Comparison of ENCODE assay signal across 8 mouse cellular contexts in the genomic region with DNA sequence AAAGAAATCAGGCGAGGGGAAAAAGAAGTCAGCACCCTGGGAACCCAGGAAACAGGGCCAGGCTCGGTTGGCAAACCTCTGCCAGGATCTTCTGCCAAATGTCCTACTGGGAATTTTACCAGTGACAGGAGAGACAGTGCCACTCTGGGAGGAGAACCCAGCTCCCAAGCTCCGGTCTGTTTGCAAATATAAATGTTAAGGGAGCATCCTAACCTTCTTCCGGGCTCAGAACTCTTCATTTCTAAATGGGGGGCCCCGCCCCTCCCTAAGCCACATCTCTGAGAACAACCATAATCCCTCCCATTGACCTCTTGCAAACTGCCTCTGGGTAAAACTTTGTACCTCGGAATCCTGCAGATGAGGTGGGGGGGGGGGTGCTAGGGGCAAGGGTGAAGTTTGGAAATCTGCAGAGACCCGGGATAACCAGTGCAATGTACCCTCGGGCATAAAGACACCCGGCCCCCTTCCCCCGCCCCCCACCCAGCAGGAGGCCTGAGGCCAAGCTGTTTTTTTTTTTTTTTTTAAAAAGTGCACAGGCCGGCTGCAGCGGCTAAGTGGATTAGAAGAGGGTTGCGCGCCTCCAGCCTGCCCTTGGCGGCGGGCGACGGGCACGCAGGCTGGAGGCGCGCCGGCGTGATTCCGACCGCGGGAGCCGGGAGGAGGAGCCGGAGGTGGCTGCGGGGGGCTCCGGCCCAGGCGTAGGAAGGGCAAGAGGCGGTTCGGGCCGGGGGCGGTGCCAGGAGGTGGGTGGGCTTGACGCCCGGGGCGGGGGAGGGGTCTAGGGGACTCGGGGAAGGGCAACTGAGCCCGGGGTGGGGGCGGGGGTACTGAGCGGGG. TPM values are rescaled to one million over a fixed set of nuclear protein-coding genes. Genes with fewer than 3 reads are reported as not detected.
A peak's percentile ranks its signal among the peaks of the same experiment; 100 is the strongest.
DNase-seq lines count a peak whose midpoint lies in the region; ATAC-seq lines count a peak whose summit lies in the region.

No protein-coding gene starts in this region.

- peak; percentile 71 for DNase-seq in T-cell, adult 2 months (ENCODE audit: low spot score)
- DNase-seq in cerebellum, postnatal 36 days = peak; percentile 66 to 80
- DNase-seq in frontal cortex, postnatal 36 days (ENCODE audit: low spot score in 2 of 2) = peak; percentile 45 to 72
- peak; percentile 43 to 93 for DNase-seq in left cerebral cortex, postnatal 10 days (ENCODE audit: extremely low spot score in 1 of 2, low spot score in 2 of 2)
- DNase-seq in right cerebral cortex, adult 18-20 months = peak; percentile 72
- DNase-seq in urinary bladder, postnatal 14 days (ENCODE audit: low spot score) = peak; percentile 79

- H3K4me3 ChIP-seq in hindbrain, embryonic 16.5 days (ENCODE audit: low read length) = peak overlapping the region; percentile 71

- intact Hi-C loops in left cerebral cortex, postnatal 10 days (cut with DNase I) = loop anchor here (5.0 kb wide), 1 partner anchor 33 kb away; no protein-coding TSS in a partner anchor

- peak; percentile 79 for ATAC-seq in hindbrain, embryonic 16.5 days
- ATAC-seq in megakaryocyte, adult 5-6 weeks (ENCODE audit: poor library complexity, severe bottlenecking) = peak; percentile 63

- H3K4me2 ChIP-seq in hindbrain, embryonic 16.5 days (ENCODE audit: low read length) = peak overlapping the region; percentile 98

- WGBS in hindbrain, embryonic 16.5 days = 2% methylated on average over 28 of the region's 42 CpGs

- peaks cover 3% of the 10 kb centered on the region for H3K27me3 ChIP-seq in hindbrain, embryonic 16.5 days (replicated peaks; ENCODE audit: control insufficient read depth, insufficient read depth, low read length)

- H3K9ac ChIP-seq in hindbrain, embryonic 16.5 days (ENCODE audit: low read depth, low read length) = peak overlapping the region; percentile 78

- peaks cover 12% of the 10 kb centered on the region for H3K4me1 ChIP-seq in hindbrain, embryonic 16.5 days (ENCODE audit: control insufficient read depth, insufficient read depth, low read depth, low read length)

- H3K36me3 ChIP-seq in hindbrain, embryonic 16.5 days (ENCODE audit: control insufficient read depth, insufficient read depth, low read length) = no peaks in the 10 kb centered on the region

- H3K9me3 ChIP-seq in hindbrain, embryonic 16.5 days (ENCODE audit: control insufficient read depth, low read length) = no peaks in the 10 kb centered on the region

- H3K27ac ChIP-seq in hindbrain, embryonic 16.5 days (ENCODE audit: low read depth, low read length) = peak overlapping the region; percentile 73

RNA-seq across cellular contexts. Expression of a gene that starts 2.3 kb away (rescaled TPM):
- polyA plus RNA-seq in hindbrain, embryonic 16.5 days (2015; fragmentation: Nextera tagmentation; extraction: Ambion mirVana) = 1.1 TPM in 2 replicates
- 1 to 10 TPM; 6.7 to 8.2 TPM for total RNA-seq in left cerebral cortex, postnatal 10 days (2021)
- 1.9 and 2.1 TPM in 2 replicates for total RNA-seq in megakaryocyte, adult 5-6 weeks (2015)
- total RNA-seq in megakaryocyte, adult 5-6 weeks (2017) = 1.4 and 2.4 TPM in 2 replicates

Comparison
In these comparisons a context has a peak if more than half of its experiments do, and no peak if none do; other contexts are left out.
1. Peak in every context shown above with its lines: DNase-seq, ATAC-seq, H3K4me3 ChIP-seq and H3K27ac ChIP-seq.